Mouse (Mus musculus) induced T-regulatory cell, adult 2 months (primary cell): ENCODE data around the gene Cbfb.
A peak's percentile ranks its signal among the peaks of the same experiment; 100 is the strongest.

Experiments
- DNase-seq: peaks from one replicate; pipeline ENCODE4 v3.0.0-alpha.2; 2012; ENCODE audit warnings: low read depth

The Cbfb gene

DNA sequence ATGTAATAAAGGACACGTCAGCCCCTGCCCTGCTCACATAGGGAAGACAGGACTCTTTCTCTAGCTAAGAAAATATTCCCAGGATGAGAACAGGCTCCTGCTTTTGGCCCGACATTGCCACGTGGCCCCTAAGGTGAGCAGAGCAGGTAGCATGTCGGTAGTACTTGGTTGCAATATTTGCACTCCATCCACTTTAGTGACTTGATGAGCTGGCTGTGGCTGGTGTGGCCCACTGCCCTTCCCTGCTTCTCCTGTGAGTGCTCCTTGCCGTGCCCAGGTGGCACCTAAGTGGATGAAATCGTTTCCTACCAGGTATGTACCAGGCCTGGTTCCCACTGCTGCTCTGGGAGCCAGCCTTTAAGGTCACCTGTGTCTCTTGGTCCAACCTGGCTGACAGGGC is 81.5 kb downstream of the Cbfb start:
- DNase-seq: no peak

- no peak for DNase-seq
Observed at GRCm38 (mm10) chr8:105252680-105253537, 82.4 kb downstream of the Cbfb start.

DNA sequence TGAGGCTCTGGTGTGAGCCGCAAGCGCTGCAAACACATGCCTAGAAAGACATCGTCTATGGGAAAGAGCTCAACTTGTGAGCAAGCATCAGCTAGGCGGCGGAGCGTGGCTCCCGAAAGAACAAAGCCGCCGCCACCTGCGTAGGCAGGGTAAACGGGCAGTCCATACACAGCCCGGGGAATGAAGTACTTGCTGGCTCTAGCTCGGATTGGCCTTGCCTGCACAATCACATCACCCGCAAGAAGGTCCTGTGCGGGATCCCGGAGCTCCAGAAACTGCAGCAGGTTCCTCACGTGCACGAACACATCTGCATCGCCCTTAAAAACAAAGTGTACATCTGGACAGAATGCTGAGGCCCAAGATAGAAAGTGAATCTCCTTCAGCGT is 83.3 kb downstream of the Cbfb start:
- DNase-seq: no peak

DNA sequence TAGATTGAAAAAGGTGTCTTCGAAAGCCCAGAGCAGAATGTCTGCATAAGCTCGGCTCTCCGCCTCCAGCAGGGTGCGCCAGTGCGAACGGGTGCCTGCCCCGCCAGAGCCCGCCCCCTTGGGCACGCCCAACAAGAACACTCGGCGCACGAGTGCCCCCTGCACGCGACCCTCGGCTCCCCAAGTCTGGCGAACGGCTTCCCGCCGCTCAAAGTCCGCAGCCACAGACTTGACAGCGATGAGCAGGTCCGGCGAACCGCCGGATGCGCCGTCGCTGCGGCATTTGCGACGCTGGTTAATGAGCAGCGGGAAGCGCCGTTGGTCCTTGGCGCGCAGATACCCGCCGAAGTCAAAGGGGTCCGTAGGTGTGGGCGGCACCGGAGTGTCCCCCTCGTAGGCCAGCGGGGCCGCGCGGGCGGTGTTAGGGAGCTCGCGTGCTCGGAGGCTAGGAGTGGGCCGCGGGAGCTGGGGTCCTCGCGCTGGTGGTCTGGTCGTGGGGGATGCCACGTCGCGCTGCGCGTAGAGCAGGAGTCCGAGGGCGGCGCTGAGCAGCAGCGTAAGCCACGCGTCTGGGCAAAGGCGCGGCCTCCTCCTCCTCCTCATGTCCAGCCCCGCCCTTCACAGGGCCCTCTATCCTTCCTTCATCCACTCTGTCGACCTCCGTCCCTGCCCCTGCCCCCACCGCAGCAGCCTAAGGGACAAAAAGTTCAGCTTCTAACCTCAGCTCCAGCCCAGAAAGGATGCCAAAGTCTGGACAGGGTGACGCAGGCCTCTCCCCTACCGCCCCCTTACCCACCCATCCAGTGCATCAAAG is 83.9 kb downstream of the Cbfb start:
- DNase-seq: peak; percentile 91

DNA sequence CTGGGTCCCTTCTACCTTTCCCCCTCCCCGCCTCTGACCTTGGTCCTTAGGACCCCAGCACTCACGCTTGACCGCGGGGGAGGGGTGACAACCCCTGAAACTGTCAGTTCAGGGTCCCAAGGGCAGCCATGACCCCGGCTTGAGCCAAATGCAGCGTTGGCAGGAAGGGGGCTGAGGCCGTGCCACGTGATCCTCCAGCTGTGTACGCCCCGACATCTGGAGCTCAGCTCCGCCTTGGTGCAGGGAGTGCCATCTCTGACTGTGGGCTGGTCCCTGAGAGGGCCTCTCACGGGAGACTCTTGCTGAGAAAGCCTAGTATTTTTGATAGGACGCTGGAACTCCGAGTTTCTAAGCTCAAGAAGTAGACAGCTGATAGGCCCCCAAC is 84.5 kb downstream of the Cbfb start, which contains the start of gene B3gnt9:
Gene B3gnt9, minus strand, starts transcription at position 188 of the 385 bp plus-strand sequence.
- peak; percentile 71 for DNase-seq

DNA sequence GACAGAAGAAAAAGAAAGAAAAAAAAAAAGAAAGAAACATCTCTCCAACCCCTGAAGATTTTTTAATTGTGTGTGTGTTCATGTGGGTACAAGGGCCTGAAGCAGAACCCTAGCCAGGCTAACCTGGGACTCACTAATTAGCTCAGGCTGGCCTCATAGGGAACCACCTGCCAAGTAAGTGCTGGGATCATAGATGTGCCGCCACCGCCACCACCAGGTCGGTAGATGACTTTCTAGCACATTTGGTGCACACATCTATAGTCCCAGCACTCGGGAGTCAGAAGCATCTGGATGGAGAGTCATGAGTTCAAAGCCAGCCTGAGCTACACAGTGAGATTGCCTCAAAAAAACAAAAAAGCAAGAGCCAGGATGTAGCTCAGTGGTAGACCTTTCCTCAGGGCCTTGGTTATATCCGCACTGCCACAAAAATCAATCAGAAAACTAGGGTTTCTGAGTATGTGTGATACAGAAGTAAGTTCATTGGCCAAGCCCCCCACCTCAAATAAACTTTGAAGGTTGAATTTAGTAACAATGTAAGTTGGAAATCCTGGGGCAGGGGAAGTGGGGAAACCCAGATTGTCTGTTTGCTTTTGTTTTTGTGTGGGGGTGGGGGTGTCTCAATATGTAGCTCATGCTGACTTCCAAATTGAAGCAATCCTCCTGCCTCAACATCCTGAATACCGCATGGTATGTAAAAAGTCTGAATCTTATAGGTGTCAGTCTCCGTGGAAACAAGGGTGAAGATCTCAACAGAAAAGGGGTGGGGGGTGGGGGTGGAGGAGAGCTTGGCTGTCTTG is 87.0 kb downstream of the Cbfb start:
- no peak for DNase-seq

- no peak for DNase-seq
Observed at GRCm38 (mm10) chr8:105258911-105259720, 88.6 kb downstream of the Cbfb start.

- peak; percentile 80 for DNase-seq
Observed at GRCm38 (mm10) chr8:105259721-105260320, 89.3 kb downstream of the Cbfb start.

DNA sequence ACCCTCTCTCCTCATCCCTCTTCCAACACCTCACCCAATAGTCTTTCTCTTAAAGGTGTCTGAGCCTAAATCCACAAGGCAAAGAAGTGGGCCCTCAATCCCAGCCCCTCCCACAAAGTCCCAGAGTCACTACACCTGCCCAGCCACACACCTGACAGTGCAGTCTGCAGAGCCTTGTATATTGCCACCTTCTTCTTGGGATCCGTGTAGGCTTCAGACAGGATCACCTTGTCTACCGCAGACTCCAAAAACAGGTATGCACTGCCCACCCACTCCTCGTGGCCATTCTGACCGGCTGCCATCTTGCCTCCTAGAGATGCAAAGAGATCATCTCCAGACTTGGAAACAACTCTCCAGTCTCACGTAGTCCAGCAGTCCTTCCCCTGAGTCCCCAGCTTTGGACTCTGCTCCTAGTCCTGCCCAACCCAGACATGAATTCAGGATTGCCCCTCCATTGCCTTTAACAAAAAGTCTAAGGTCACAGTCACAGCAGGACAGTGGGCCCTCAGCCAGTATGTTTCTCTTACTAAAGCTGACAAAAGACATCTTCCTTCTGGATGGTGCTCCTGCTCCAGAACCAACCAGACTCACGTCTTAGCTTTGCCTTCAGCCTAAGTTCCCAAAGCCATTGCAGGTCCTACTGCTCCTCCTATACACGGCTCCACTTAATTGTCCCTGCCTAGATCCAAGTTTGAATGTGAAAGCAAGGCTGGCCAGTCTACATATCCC is 90.1 kb downstream of the Cbfb start:
- no peak for DNase-seq

GRCm38 (mm10) chr8:105261326-105261980 is 91.0 kb downstream of the Cbfb start:
- no peak for DNase-seq

DNA sequence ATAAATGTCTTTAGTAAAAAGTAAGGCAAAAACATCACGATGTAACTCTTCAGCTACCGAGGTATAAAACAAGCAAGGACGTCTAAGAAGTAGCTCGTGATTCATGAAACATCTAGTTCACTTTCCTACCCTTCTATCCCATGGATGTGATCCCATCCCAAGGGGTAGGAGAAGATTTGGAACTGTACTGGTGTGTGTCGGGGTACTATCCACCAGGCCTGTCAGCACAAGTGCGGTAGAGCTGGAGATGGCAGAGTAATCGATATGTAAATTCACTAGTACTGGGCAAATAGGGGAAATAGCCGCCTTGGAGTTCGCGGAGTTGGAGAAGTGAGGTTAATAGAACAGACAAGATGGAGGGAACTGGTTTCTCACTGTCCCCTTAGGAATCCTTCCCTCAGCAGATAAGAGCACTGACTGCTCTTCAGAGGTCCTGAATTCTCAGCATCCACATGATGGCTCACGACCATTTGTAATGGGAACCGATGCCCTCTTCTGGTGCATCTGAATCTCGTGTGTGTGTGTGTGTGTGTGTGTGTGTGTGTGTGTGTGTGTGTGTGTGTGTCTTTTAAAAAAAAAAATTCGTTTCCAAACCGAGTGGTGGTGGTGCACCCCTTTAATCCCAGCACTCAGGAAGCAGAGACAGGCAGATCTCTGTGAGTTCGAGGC is 92.9 kb downstream of the Cbfb start:
- DNase-seq: peak; percentile 25

GRCm38 (mm10) chr8:105264024-105264982 is 93.8 kb downstream of the Cbfb start, which contains the start of the genes Tradd and Fbxl8:
Gene Tradd, minus strand, starts transcription at chr8:105264609.
Gene Fbxl8, plus strand, starts transcription at chr8:105264648.
- peak; percentile 87 for DNase-seq

- peak; percentile 88 for DNase-seq
Observed at GRCm38 (mm10) chr8:105265128-105265527, 94.7 kb downstream of the Cbfb start.

DNA sequence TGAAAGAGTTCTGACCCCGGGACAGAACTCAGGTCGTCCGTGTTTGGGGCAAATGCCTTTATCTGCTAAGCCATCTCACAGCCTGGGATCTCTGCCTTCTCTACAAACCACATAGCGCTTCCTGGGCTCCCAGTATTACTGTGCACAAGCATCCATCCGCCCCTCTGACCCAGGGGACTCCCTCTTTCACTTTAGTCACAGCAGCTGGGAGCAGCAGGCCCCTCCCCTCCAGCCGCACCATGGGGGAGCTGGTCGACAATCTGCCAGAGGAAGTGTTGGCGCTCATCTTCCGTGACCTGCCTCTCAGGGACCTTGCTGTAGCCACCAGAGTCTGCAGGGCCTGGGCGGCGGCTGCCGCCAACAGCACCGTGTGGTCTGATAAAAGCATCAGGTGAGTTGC is 96.3 kb downstream of the Cbfb start:
- DNase-seq: peak; percentile 84
